Mouse (Mus musculus) kidney, postnatal 0 days (tissue): ENCODE results near the gene Foxg1. TPM values are rescaled to one million over a fixed set of nuclear protein-coding genes. Genes with fewer than 3 reads are reported as not detected.
A peak's percentile ranks its signal among the peaks of the same experiment; 100 is the strongest.

Experiments used
- ATAC-seq: fragments of 200-750 bp; cut with Nextera tagmentation; replicated peaks from 2 replicates; pipeline ENCODE4 v1.8.0; 2017; ENCODE audit warnings: low read depth, moderate number of reproducible peaks, moderate TSS enrichment, moderate library complexity; ENCODE audit not compliant: low FRiP score
- DNase-seq: peaks from one replicate; pipeline ENCODE4 v3.0.0-alpha.2; 2016; ENCODE audit warnings: low spot score
- H3K27ac ChIP-seq: fragments of 300-500 bp; sonication (generic); 2 replicates; pipeline ENCODE4 v1.5.1; 2014; ENCODE audit warnings: mild to moderate bottlenecking
- H3K27me3 ChIP-seq: fragments of 300-500 bp; sonication (generic); 2 replicates; pipeline ENCODE4 v1.6.1; 2014; ENCODE audit warnings: low read length, mixed read lengths; ENCODE audit not compliant: insufficient read depth
- H3K36me3 ChIP-seq: fragments of 300-500 bp; sonication (generic); 2 replicates; pipeline ENCODE4 v1.6.1; 2014; ENCODE audit warnings: low read length, mixed read lengths; ENCODE audit not compliant: insufficient read depth
- H3K4me1 ChIP-seq: fragments of 300-500 bp; sonication (generic); replicated peaks from 2 replicates; pipeline ENCODE4 v1.6.1; 2014; ENCODE audit warnings: antibody characterized with exemption, low read length, mixed read lengths; ENCODE audit not compliant: insufficient read depth
- H3K4me2 ChIP-seq: fragments of 300-500 bp; sonication (generic); 2 replicates; pipeline ENCODE4 v1.6.1; 2014; ENCODE audit warnings: mild to moderate bottlenecking, low read length, moderate library complexity, mixed read lengths
- H3K4me3 ChIP-seq: fragments of 300-500 bp; sonication (generic); replicated peaks from 2 replicates; pipeline ENCODE4 v1.5.1; 2014; ENCODE audit warnings: low read depth, low read length
- H3K9ac ChIP-seq: fragments of 300-500 bp; sonication (generic); 2 replicates; pipeline ENCODE4 v1.6.1; 2014; ENCODE audit warnings: low read depth, low read length
- H3K9me3 ChIP-seq: fragments of 300-500 bp; sonication (generic); replicated peaks from 2 replicates; pipeline ENCODE4 v1.6.1; 2016; ENCODE audit warnings: low read length, inconsistent platforms, mixed read lengths
- CTCF ChIP-seq: IDR thresholded peaks from 2 replicates; pipeline ENCODE4 v1.5.1; 2016; ENCODE audit warnings: antibody characterized with exemption, low read depth, mild to moderate bottlenecking, moderate library complexity
- WGBS: fragments of 180-500 bp; shearing (Covaris S2); extraction: QIAGEN DNeasy Blood & Tissue Kit; methylation state at CpG from one replicate; pipeline ENCODE4 v1.1.7; 2014; 5-methylcytosine and 5-hydroxymethylcytosine counted together
- polyA plus RNA-seq: library from polyadenylated mRNA; unstranded; fragments of >200 nt; fragmentation: Nextera tagmentation; extraction: Ambion mirVana; gene quantifications from 2 replicates; pipeline ENCODE4 v1.2.1, GENCODE M21; 2015

The Foxg1 gene
- polyA plus RNA-seq, 1 experiment from 2014 or later: not detected

GRCm38 (mm10) chr12:49374606-49374995 lies 7.9 kb upstream of the Foxg1 start:
- H3K36me3 ChIP-seq: no peaks in the 10 kb centered on the region
- H3K4me2 ChIP-seq: peak overlapping the region; percentile 50
- no peak overlapping the region for H3K9ac ChIP-seq
- no peak for ATAC-seq
- no peaks in the 10 kb centered on the region for H3K9me3 ChIP-seq
- DNase-seq: peak; percentile 65
- peak overlapping the region; percentile 26; the same call in 1 of the 2 replicates for H3K4me3 ChIP-seq
- H3K4me1 ChIP-seq: no peaks in the 10 kb centered on the region
- TF ChIP-seq CTCF: peak; percentile 68
- WGBS: under 1% methylated on average over 14 of the region's 14 CpGs
- no peak overlapping the region for H3K27ac ChIP-seq
- H3K27me3 ChIP-seq: peaks cover 70% of the 10 kb centered on the region

- no peaks in the 10 kb centered on the region for H3K36me3 ChIP-seq
- peaks cover 81% of the 10 kb centered on the region for H3K27me3 ChIP-seq
- DNase-seq: no peak
- ATAC-seq: no peak
- H3K27ac ChIP-seq: no peak overlapping the region
- H3K4me2 ChIP-seq: no peak overlapping the region
- no peak for TF ChIP-seq CTCF
- no peaks in the 10 kb centered on the region for H3K9me3 ChIP-seq
- no peak overlapping the region for H3K9ac ChIP-seq
- no peaks in the 10 kb centered on the region for H3K4me1 ChIP-seq
- no peak overlapping the region for H3K4me3 ChIP-seq
- WGBS: 4% methylated on average over 15 of the region's 15 CpGs
Measured at GRCm38 (mm10) chr12:49375427-49376317, 6.8 kb upstream of the Foxg1 start.

GRCm38 (mm10) chr12:49376318-49376992 lies 6.0 kb upstream of the Foxg1 start:
- Histone ChIP-seq H3K4me3 (no peak overlapping the region), H3K9me3 (no peaks in the 10 kb centered on the region), H3K27ac (no peak overlapping the region), H3K4me2 (no peak overlapping the region), H3K36me3 (no peaks in the 10 kb centered on the region), H3K27me3 (peaks cover 84% of the 10 kb centered on the region), H3K9ac (no peak overlapping the region), H3K4me1 (no peaks in the 10 kb centered on the region)
- no peak for DNase-seq
- ATAC-seq: no peak
- TF ChIP-seq CTCF: no peak
- WGBS: 2% methylated on average over 19 of the region's 19 CpGs

DNA sequence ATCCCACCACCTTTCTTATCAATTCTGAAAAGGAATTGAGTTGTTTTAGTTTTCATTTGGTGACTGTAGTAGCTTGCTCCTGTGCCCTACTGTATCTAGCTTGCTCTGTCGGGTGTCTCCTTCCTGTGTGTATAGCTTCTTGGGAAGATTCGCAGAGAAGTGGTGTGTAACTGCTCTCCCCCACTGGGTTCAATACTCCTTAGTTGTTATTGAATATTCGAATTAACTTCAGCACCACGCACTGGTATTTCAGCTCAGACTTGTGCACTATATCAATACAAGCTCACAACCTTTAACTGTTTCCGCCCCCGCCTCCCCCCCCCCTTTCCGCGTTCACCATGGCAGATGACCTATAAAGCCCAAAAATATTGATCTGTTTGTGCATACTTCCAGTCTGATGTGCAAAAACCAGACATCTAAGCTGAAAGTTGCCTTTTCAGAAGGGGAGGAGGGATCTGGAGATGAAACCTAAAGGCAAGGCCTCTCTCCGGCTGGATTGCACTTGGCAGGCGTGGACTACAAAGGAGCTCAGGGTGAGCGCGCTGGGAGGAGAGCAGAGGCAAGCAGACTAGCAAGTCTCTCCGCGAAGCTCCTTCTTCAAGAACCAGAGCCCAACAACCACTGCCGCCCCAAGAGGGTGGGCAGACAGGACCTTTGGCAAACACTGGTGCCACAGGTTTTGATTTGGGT lies 5.0 kb upstream of the Foxg1 start:
- Histone ChIP-seq H3K27ac (no peak overlapping the region), H3K4me1 (no peaks in the 10 kb centered on the region), H3K4me3 (no peak overlapping the region), H3K9ac (no peak overlapping the region), H3K4me2 (no peak overlapping the region), H3K27me3 (peaks cover 89% of the 10 kb centered on the region), H3K9me3 (no peaks in the 10 kb centered on the region), H3K36me3 (no peaks in the 10 kb centered on the region)
- WGBS: under 1% methylated on average over 15 of the region's 15 CpGs
- TF ChIP-seq CTCF: no peak
- no peak for ATAC-seq
- no peak for DNase-seq

- no peak for DNase-seq
- Histone ChIP-seq H3K9ac (no peak overlapping the region), H3K36me3 (no peaks in the 10 kb centered on the region)
Measured at GRCm38 (mm10) chr12:49378920-49379319, 3.5 kb upstream of the Foxg1 start.

DNA sequence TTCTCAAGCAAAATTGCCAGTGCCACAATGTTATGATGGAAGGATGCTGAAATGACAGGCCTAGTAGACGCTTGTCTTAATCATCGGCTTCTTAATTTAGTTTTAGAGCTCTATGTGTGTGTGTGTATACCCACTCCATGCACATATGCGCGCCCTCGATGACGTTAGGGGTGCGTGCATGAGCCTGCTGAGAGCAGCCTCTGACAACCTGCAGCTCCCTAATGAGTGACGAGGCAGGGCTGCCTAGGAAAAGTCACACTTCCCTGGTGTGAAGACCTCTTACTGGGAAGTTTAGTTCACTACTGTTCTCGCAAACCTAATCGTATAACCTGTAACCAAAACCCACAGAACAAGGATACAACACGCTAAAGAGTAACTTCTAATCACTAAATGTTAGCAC lies 3.0 kb upstream of the Foxg1 start:
- H3K9me3 ChIP-seq: no peaks in the 10 kb centered on the region
- DNase-seq (no peak), ATAC-seq (no peak)
- 2% methylated on average over 11 of the region's 11 CpGs for WGBS
- H3K36me3 ChIP-seq: no peaks in the 10 kb centered on the region
- no peak overlapping the region for H3K4me3 ChIP-seq
- no peak for TF ChIP-seq CTCF
- H3K27ac ChIP-seq: no peak overlapping the region
- H3K4me1 ChIP-seq: no peaks in the 10 kb centered on the region
- no peak overlapping the region for H3K9ac ChIP-seq
- no peak overlapping the region for H3K4me2 ChIP-seq
- H3K27me3 ChIP-seq: peaks cover 87% of the 10 kb centered on the region

More at GRCm38 (mm10) chr12:49378920-49379319, 3.5 kb upstream of the Foxg1 start:
- WGBS: 4% methylated on average over 1 of the region's 1 CpGs
- H3K9me3 ChIP-seq: no peaks in the 10 kb centered on the region
- H3K27me3 ChIP-seq: peaks cover 87% of the 10 kb centered on the region
- ATAC-seq: no peak
- no peak overlapping the region for H3K4me3 ChIP-seq
- no peak overlapping the region for H3K4me2 ChIP-seq
- TF ChIP-seq CTCF: no peak
- no peaks in the 10 kb centered on the region for H3K4me1 ChIP-seq
- H3K27ac ChIP-seq: no peak overlapping the region
